Mouse (Mus musculus) heart, adult 18-20 months (tissue): ENCODE measurements around the gene Gcm1. TPM values are rescaled to one million over a fixed set of nuclear protein-coding genes. Genes with fewer than 3 reads are reported as not detected.

Experiments
- DNase-seq, 2 experiments: peaks; one replicate each; pipeline ENCODE4 v3.0.0; 2021 to 2022; ENCODE audit warnings: mixed read lengths in 1 of 2
- total RNA-seq, 2 experiments: library from RNA; stranded (reverse); gene quantifications; 2 replicates each; pipeline ENCODE4 v1.2.3; 2021

Gene Gcm1
- total RNA-seq, 2 experiments from 2014 or later = not detected

GRCm38 (mm10) chr9:78101431-78101830, 49.7 kb downstream of the Gcm1 start:
- DNase-seq = no peak

GRCm38 (mm10) chr9:78103965-78104560, 52.3 kb downstream of the Gcm1 start:
- DNase-seq = no peak

GRCm38 (mm10) chr9:78104973-78105372, 53.2 kb downstream of the Gcm1 start:
- DNase-seq = peak in 1 of 2 experiments; percentile 19

- DNase-seq = no peak
Observed at GRCm38 (mm10) chr9:78105501-78105932, 53.8 kb downstream of the Gcm1 start.

- no peak for DNase-seq
Observed at GRCm38 (mm10) chr9:78106821-78107220, 55.1 kb downstream of the Gcm1 start.

- no peak for DNase-seq
Observed at GRCm38 (mm10) chr9:78107582-78107911, 55.8 kb downstream of the Gcm1 start.

GRCm38 (mm10) chr9:78107912-78108795, 56.4 kb downstream of the Gcm1 start:
- peak; percentile 87 to 89 for DNase-seq

GRCm38 (mm10) chr9:78108796-78109239, 57.1 kb downstream of the Gcm1 start, which contains the start of the genes Fbxo9 and Ick:
Fbxo9 (minus strand) TSS chr9:78109065.
Ick (plus strand) TSS chr9:78109192.
- DNase-seq = peak; percentile 94 to 96

GRCm38 (mm10) chr9:78109656-78110055, 57.9 kb downstream of the Gcm1 start:
- no peak for DNase-seq

GRCm38 (mm10) chr9:78111456-78111855, 59.7 kb downstream of the Gcm1 start:
- DNase-seq = no peak

GRCm38 (mm10) chr9:78112770-78113537, 61.2 kb downstream of the Gcm1 start:
- DNase-seq = peak; percentile 94 to 97

- no peak for DNase-seq
Observed at GRCm38 (mm10) chr9:78113538-78113885, 61.8 kb downstream of the Gcm1 start.

Other genes with a start within 250 kb of the Gcm1 start
- 10 to 100 TPM; 37.3 to 39.0 TPM for gene Elovl5, start 134.6 kb upstream of the Gcm1 start, total RNA-seq
- 10 to 100 TPM; 32.0 to 33.2 TPM for gene Fbxo9, start 57.1 kb downstream of the Gcm1 start, total RNA-seq
- gene Ick, start 57.3 kb downstream of the Gcm1 start, total RNA-seq = 10 to 100 TPM; 10.7 to 12.2 TPM
- gene Gsta4, start 130.8 kb downstream of the Gcm1 start, total RNA-seq = 100 to 1,000 TPM; 125 to 127 TPM
- gene Gsta1, start 178.7 kb downstream of the Gcm1 start, total RNA-seq = 1 to 10 TPM; 2.3 to 3.3 TPM
- 1 to 10 TPM; 2.1 to 2.5 TPM for gene Gm3776, start 205.2 kb downstream of the Gcm1 start, total RNA-seq
- gene Gm10639, start 238.0 kb downstream of the Gcm1 start, total RNA-seq = 1 to 10 TPM in 1 of 2 experiments, under 1 TPM in 1; 0.93 to 1.2 TPM